Mouse (Mus musculus) brain, embryonic 14.5 days (tissue): ENCODE measurements around the gene Arhgap10.

Experiments used
- CTCF ChIP-seq: fragments of 200-500 bp; IDR thresholded peaks from 2 replicates; pipeline ENCODE4 v1.5.1; 2012; ENCODE audit warnings: inconsistent platforms, mild to moderate bottlenecking, moderate library complexity, borderline replicate concordance; ENCODE audit not compliant: insufficient read depth, insufficient read length; ENCODE audit errors: extremely low read depth
- POLR2A ChIP-seq: fragments of 200-500 bp; IDR thresholded peaks from 2 replicates; pipeline ENCODE4 v1.6.1; 2012; ENCODE audit warnings: mild to moderate bottlenecking, inconsistent platforms, borderline replicate concordance; ENCODE audit not compliant: poor library complexity, insufficient read depth, insufficient read length, severe bottlenecking; ENCODE audit errors: extremely low read depth

GRCm38 (mm10) chr8:77445642-77446041 is 72.1 kb downstream of the Arhgap10 start:
- TF ChIP-seq CTCF = no peak
- TF ChIP-seq POLR2A = no peak
